Mouse (Mus musculus): ENCODE measurements at regions not wholly inside any gene's neighbourhood (a gene's known extent, or its start where the extent isn't known, plus 50 kb on each side); places are given as distances from the start of the nearest gene placed in this dataset.

DNA sequence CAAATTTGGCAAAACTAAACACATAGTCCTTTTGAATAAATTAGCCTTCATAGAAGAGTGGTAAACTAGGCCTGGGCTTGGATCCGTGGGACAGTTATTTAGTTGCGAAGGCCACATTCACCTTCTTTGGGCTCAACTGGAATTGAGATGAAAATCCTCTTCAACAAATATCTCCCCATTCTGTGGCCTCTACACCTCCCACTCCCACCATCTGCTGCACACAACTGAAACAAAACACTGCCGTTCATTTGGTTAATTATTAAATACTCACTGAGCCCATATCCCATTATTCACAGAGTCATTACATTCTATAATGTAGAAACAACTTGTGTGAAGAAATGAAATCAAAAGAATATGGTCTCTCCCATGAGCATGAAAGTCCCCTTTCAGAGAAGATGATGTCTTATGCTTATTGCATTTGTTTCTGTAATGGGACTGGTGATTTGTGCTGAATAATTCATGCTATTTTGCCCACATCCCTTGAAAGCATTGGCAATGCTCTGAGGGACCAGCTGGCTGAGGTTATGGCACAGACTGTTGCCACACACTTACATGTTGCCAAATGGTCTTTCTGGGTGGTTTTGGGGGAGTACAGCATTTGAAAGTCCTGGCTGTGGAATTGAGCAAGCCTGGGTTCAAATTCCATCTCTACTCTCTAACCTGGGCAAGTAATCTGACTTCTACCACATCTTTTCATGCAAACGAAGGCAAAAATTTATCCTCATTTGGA is 129.7 kb upstream of the Slc30a5 start:
- 80% methylated on average over 4 of the region's 4 CpGs for WGBS
- ATAC-seq (ENCODE audit: low FRiP score, low TSS enrichment) = peak; percentile 19; the same call in 1 of the 2 replicates
- no peaks in the 10 kb centered on the region for H3K36me3 ChIP-seq (ENCODE audit: insufficient read depth, low read length)
- no peak overlapping the region for H3K9ac ChIP-seq (replicated peaks; ENCODE audit: low read length)
- H3K4me2 ChIP-seq (replicated peaks; ENCODE audit: low read depth, low read length) = no peak overlapping the region
- H3K27ac ChIP-seq (ENCODE audit: low read length) = no peak overlapping the region
- H3K4me3 ChIP-seq (ENCODE audit: low read length) = no peak overlapping the region
- no peaks in the 10 kb centered on the region for H3K4me1 ChIP-seq (ENCODE audit: insufficient read depth, low read length)
- H3K9me3 ChIP-seq (ENCODE audit: low read length) = no peaks in the 10 kb centered on the region
- no peaks in the 10 kb centered on the region for H3K27me3 ChIP-seq (ENCODE audit: insufficient read depth, low read length)

DNA sequence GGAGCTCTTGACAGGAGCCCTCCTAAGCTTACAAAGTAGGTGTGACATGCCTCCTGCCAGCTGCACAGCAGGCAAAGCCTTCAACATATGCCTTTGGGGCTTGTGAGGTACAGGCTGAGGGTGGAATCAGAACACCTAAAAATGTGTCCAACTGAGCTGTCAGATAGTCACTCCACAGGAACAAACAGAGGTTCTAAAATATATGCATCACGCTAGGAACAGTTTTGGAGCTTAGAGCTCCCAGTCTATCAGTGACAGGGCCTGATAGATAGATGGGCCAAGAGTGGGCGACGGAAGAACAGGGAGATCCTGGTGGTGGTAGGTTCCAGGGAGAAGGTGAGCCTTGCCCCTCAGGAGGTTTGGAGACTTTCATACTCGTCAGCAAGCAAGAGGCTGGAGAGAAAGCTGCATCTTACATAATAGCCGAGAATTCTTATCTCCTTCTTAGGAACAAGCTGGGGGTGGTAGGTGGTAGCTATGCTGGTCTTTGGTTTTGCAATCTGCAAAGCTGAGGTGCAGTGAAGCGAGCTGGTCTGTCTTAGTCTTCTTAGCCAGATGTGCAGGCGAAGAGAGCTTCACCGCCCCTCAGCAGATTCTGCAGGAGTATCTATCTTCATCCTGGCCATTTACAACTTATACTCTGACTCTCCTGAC is 121.5 kb upstream of the Slc30a5 start:
- no peaks in the 10 kb centered on the region for H3K36me3 ChIP-seq (ENCODE audit: insufficient read depth, low read length)
- 83% methylated on average over 8 of the region's 8 CpGs for WGBS

GRCm38 (mm10) chr13:100954106-100954505 is 120.9 kb upstream of the Slc30a5 start:
- H3K36me3 ChIP-seq (ENCODE audit: insufficient read depth, low read length) = no peaks in the 10 kb centered on the region
- H3K4me1 ChIP-seq (ENCODE audit: insufficient read depth, low read length) = peaks cover 16% of the 10 kb centered on the region
- H3K9me3 ChIP-seq (ENCODE audit: low read length) = 0 out of 2 replicates have a peak, but pooled peaks cover 2% of the 10 kb centered on the region
- 54% methylated on average over 1 of the region's 1 CpGs for WGBS
- ATAC-seq (ENCODE audit: low FRiP score, low TSS enrichment) = no peak
- H3K27me3 ChIP-seq (ENCODE audit: insufficient read depth, low read length) = no peaks in the 10 kb centered on the region
- H3K9ac ChIP-seq (replicated peaks; ENCODE audit: low read length) = no peak overlapping the region
- H3K4me3 ChIP-seq (ENCODE audit: low read length) = no peak overlapping the region
- H3K27ac ChIP-seq (ENCODE audit: low read length) = no peak overlapping the region
- H3K4me2 ChIP-seq (replicated peaks; ENCODE audit: low read depth, low read length) = no peak overlapping the region

More for the DNA sequence above, 121.5 kb upstream of the Slc30a5 start:
- Histone ChIP-seq H3K27ac (ENCODE audit: low read length) (no peak overlapping the region), H3K4me1 (ENCODE audit: insufficient read depth, low read length) (peaks cover 16% of the 10 kb centered on the region), H3K4me2 (replicated peaks; ENCODE audit: low read depth, low read length) (no peak overlapping the region), H3K9ac (replicated peaks; ENCODE audit: low read length) (no peak overlapping the region), H3K27me3 (ENCODE audit: insufficient read depth, low read length) (no peaks in the 10 kb centered on the region), H3K4me3 (ENCODE audit: low read length) (no peak overlapping the region), H3K9me3 (ENCODE audit: low read length) (0 out of 2 replicates have a peak, but pooled peaks cover 2% of the 10 kb centered on the region)
- no peak for ATAC-seq (ENCODE audit: low FRiP score, low TSS enrichment)

DNA sequence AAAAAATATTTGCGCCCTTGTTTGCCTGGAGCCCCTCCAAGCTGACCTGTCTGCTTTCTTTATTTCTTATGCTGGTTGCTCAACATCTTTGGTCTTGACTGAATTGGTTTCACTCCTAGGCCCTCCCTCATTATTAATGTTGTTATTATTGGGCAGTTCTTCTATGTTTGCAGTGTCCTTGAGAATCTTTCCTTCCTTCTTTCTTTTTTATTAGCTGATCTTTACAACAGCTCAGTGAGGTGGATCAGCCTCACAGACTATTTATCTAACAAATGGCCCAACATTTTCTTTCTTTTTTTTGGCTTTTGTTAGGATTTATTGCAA is 117.9 kb upstream of the Slc30a5 start:
- 28% methylated on average over 1 of the region's 1 CpGs for WGBS
- ATAC-seq (ENCODE audit: low FRiP score, low TSS enrichment) = peak; percentile 80; the same call in 1 of the 2 replicates
- no peak overlapping the region; the same call in 1 of the 2 replicates for H3K27ac ChIP-seq (ENCODE audit: low read length)

DNA sequence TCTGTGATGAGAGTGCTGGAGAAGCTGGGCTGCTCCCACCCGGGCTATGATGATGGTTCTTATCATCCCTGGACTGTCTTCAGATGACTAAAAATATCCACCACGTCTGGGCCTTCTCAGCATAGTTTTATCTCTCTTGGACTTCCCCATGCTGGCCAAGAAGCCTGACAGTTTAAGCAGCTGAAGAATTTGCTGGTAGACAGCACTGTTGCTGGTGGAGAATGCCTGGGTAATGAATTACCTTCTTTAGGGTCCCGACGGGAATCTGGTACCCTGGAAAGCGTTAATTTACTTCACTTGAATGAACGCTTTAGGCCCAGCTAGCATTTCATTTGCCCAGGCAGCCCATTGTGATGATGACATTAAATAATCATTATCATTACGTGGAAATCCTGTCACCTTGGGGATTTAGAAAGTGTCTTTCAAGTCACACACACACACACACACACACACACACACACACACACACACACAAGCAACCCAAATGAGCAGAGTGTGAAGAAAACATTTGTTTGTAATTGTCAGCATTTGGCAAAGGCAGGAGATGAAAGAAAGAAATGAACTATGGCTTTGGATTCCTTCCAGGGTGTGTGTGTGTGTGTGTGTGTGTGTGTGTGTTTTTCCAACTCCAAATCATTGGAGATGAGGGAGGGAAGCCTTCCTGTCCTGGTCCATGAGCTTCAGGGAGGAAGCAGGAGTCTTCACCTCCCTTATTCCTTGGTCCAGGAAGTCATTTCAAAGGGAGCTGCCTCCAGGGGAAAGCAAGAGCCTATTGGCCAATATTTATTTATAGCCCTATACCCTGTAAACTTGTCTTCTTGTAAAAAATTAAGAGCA is 117.3 kb upstream of the Slc30a5 start:
- no peak overlapping the region for H3K9ac ChIP-seq (replicated peaks; ENCODE audit: low read length)
- 0 out of 2 replicates have a peak, but pooled peaks cover 2% of the 10 kb centered on the region for H3K9me3 ChIP-seq (ENCODE audit: low read length)
- H3K4me2 ChIP-seq (replicated peaks; ENCODE audit: low read depth, low read length) = no peak overlapping the region
- H3K27me3 ChIP-seq (ENCODE audit: insufficient read depth, low read length) = no peaks in the 10 kb centered on the region
- H3K36me3 ChIP-seq (ENCODE audit: insufficient read depth, low read length) = no peaks in the 10 kb centered on the region
- ATAC-seq (ENCODE audit: low FRiP score, low TSS enrichment) = peak; percentile 86
- H3K4me1 ChIP-seq (ENCODE audit: insufficient read depth, low read length) = peaks cover 16% of the 10 kb centered on the region
- WGBS = 24% methylated on average over 7 of the region's 7 CpGs
- peak overlapping the region; percentile 64 for H3K27ac ChIP-seq (ENCODE audit: low read length)
- no peak overlapping the region for H3K4me3 ChIP-seq (ENCODE audit: low read length)

More for the DNA sequence above, 117.9 kb upstream of the Slc30a5 start:
- Histone ChIP-seq H3K4me3 (ENCODE audit: low read length) (no peak overlapping the region), H3K36me3 (ENCODE audit: insufficient read depth, low read length) (no peaks in the 10 kb centered on the region), H3K4me2 (replicated peaks; ENCODE audit: low read depth, low read length) (no peak overlapping the region), H3K4me1 (ENCODE audit: insufficient read depth, low read length) (peaks cover 16% of the 10 kb centered on the region), H3K9me3 (ENCODE audit: low read length) (0 out of 2 replicates have a peak, but pooled peaks cover 2% of the 10 kb centered on the region), H3K9ac (replicated peaks; ENCODE audit: low read length) (no peak overlapping the region), H3K27me3 (ENCODE audit: insufficient read depth, low read length) (no peaks in the 10 kb centered on the region)

DNA sequence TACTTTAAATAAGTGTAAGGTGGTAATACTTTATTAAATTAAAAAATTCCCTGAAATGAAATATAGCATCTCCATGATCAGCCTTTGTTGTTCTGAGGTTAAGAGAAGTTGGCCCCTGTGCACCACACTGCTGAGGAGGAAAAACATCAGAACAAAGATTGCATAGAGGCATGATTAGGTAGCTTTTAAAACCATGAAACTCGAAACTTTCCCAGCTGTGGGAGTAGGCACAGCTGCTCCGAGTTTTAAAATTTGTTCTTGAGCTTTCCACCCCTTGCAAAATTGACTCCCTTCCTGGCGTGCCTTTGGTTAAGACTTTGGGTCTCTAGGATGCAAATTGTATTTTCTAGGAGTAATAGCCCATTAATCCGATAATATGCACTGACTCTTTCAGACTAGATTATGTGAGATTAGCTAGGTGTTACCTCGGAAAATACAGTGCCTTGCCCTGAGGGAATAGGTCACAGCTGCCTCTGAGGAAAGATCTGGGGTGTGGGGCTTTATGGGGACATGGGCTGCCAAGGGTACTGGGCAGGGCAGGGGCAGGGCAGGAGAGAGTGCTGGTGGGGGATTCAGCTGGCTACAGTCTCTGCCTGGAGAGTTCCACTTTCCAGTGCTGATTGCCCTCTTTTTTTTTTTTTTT is 110.1 kb upstream of the Slc30a5 start:
- no peaks in the 10 kb centered on the region for H3K4me1 ChIP-seq (ENCODE audit: insufficient read depth, low read length)
- no peak overlapping the region for H3K27ac ChIP-seq (ENCODE audit: low read length)
- ATAC-seq (ENCODE audit: low FRiP score, low TSS enrichment) = peak; percentile 59; the same call in 1 of the 2 replicates
- H3K27me3 ChIP-seq (ENCODE audit: insufficient read depth, low read length) = no peaks in the 10 kb centered on the region
- H3K9ac ChIP-seq (replicated peaks; ENCODE audit: low read length) = no peak overlapping the region
- no peaks in the 10 kb centered on the region for H3K36me3 ChIP-seq (ENCODE audit: insufficient read depth, low read length)
- H3K4me3 ChIP-seq (ENCODE audit: low read length) = no peak overlapping the region
- 13% methylated on average over 5 of the region's 5 CpGs for WGBS
- H3K9me3 ChIP-seq (ENCODE audit: low read length) = no peaks in the 10 kb centered on the region
- H3K4me2 ChIP-seq (replicated peaks; ENCODE audit: low read depth, low read length) = no peak overlapping the region

GRCm38 (mm10) chr13:100940791-100941190 is 107.6 kb upstream of the Slc30a5 start:
- H3K36me3 ChIP-seq (ENCODE audit: insufficient read depth, low read length) = no peaks in the 10 kb centered on the region
- H3K9me3 ChIP-seq (ENCODE audit: low read length) = no peaks in the 10 kb centered on the region
- no peak overlapping the region for H3K27ac ChIP-seq (ENCODE audit: low read length)
- no peak overlapping the region for H3K9ac ChIP-seq (replicated peaks; ENCODE audit: low read length)
- WGBS = 77% methylated on average over 13 of the region's 13 CpGs
- no peak overlapping the region for H3K4me2 ChIP-seq (replicated peaks; ENCODE audit: low read depth, low read length)
- no peak for ATAC-seq (ENCODE audit: low FRiP score, low TSS enrichment)
- no peaks in the 10 kb centered on the region for H3K27me3 ChIP-seq (ENCODE audit: insufficient read depth, low read length)
- H3K4me3 ChIP-seq (ENCODE audit: low read length) = no peak overlapping the region
- H3K4me1 ChIP-seq (ENCODE audit: insufficient read depth, low read length) = no peaks in the 10 kb centered on the region

- H3K9me3 ChIP-seq (ENCODE audit: low read length) = no peaks in the 10 kb centered on the region
- no peaks in the 10 kb centered on the region for H3K4me1 ChIP-seq (ENCODE audit: insufficient read depth, low read length)
- no peak overlapping the region for H3K9ac ChIP-seq (replicated peaks; ENCODE audit: low read length)
- no peak overlapping the region for H3K4me3 ChIP-seq (ENCODE audit: low read length)
- WGBS = 53% methylated on average over 4 of the region's 4 CpGs
- peak; percentile 78 for ATAC-seq (ENCODE audit: low FRiP score, low TSS enrichment)
- H3K4me2 ChIP-seq (replicated peaks; ENCODE audit: low read depth, low read length) = no peak overlapping the region
- no peak overlapping the region for H3K27ac ChIP-seq (ENCODE audit: low read length)
- no peaks in the 10 kb centered on the region for H3K27me3 ChIP-seq (ENCODE audit: insufficient read depth, low read length)
- H3K36me3 ChIP-seq (ENCODE audit: insufficient read depth, low read length) = no peaks in the 10 kb centered on the region
Measured at GRCm38 (mm10) chr13:100939677-100940076, 106.5 kb upstream of the Slc30a5 start.

DNA sequence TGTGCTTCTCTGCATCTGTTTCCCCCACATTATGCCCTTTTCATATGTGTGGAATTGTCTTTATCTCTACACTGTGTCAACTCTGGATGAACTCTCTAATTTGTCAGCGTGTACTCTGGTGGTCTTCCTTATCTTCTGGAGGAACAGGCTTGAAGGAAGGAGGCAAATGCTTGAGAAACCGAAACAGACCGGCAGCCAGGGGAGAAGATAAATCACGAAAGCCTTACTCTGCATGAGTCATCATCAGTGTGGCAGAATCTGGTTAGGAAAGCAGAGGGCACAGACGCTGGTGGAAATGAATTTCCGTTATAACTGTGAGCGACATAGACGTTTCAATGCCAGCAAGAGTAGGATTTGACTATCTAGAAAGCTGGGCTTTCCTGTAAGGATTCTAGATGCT is 100.0 kb upstream of the Slc30a5 start:
- Histone ChIP-seq H3K4me1 (ENCODE audit: insufficient read depth, low read length) (no peaks in the 10 kb centered on the region), H3K9me3 (ENCODE audit: low read length) (no peaks in the 10 kb centered on the region), H3K36me3 (ENCODE audit: insufficient read depth, low read length) (no peaks in the 10 kb centered on the region), H3K27me3 (ENCODE audit: insufficient read depth, low read length) (no peaks in the 10 kb centered on the region), H3K4me3 (ENCODE audit: low read length) (no peak overlapping the region), H3K27ac (ENCODE audit: low read length) (no peak overlapping the region), H3K9ac (replicated peaks; ENCODE audit: low read length) (no peak overlapping the region), H3K4me2 (replicated peaks; ENCODE audit: low read depth, low read length) (no peak overlapping the region)
- WGBS = 75% methylated on average over 8 of the region's 8 CpGs
- no peak for ATAC-seq (ENCODE audit: low FRiP score, low TSS enrichment)

All from kidney, embryonic 16.5 days (tissue).